ENCODE assay signal across 9 mouse cellular contexts in the genomic region with DNA sequence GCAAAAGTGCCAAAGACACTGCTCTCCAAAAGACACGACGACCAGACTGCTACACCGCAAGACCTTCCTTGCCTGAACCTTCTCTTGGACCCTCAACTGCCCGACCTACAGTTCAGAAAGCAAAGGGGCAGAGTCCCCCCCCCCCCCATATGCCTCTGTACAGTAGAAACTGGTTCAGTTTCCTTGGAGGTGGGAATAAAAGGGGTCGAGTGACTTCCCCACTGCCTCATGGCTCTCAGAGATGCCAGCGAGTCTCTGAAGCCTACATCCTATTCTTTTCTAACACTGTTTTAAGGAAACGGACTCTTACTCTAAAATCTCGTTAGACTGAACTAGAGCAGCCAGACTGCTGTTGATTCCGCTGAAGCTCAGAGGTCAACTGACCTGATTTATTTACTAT. TPM values are rescaled to one million over a fixed set of nuclear protein-coding genes. Genes with fewer than 3 reads are reported as not detected.
DNase-seq lines count a peak whose midpoint lies in the region; ATAC-seq and TF ChIP-seq lines count a peak whose summit lies in the region.
"Had no signal": no experiment of that assay in that cellular context is flagged by ENCODE, and none has a peak within 500 bp of the region (broad histone marks: within the 10 kb centered on the region; RNA-seq: fewer than 3 reads in every experiment).

No protein-coding gene starts in this region.

- no peak overlapping the region for H3K9ac ChIP-seq in embryonic facial prominence, embryonic 12.5 days
- no peak overlapping the region for H3K9ac ChIP-seq in hindbrain, postnatal 0 days (replicated peaks; ENCODE audit: low read length)
- no peak overlapping the region for H3K9ac ChIP-seq in midbrain, embryonic 15.5 days

- H3K4me3 ChIP-seq in kidney, adult 2 months (ENCODE audit: insufficient read depth, low read depth, low read length), result 0 out of 2 replicates have a peak overlapping the region, but pooled peaks have one; percentile 60
- peak overlapping the region; percentile 42 for H3K4me3 ChIP-seq in embryonic facial prominence, embryonic 12.5 days
- peak overlapping the region; percentile 45; the same call in 1 of the 2 replicates for H3K4me3 ChIP-seq in hindbrain, postnatal 0 days (ENCODE audit: low read length)
- H3K4me3 ChIP-seq in midbrain, embryonic 15.5 days, result peak overlapping the region; percentile 53; the same call in 1 of the 2 replicates

- no peak for ATAC-seq in embryonic facial prominence, embryonic 12.5 days (ENCODE audit: insufficient number of reproducible peaks, insufficient read depth, low FRiP score, low TSS enrichment)
- no peak for ATAC-seq in hindbrain, postnatal 0 days
- ATAC-seq in midbrain, embryonic 15.5 days (replicated peaks), result 0 out of 2 replicates have a peak, but pooled peaks have one; percentile 3

- H3K4me1 ChIP-seq in kidney, adult 2 months (ENCODE audit: control insufficient read depth, insufficient read depth, low read length), result peaks cover 5% of the 10 kb centered on the region; the same call in 1 of the 2 replicates
- H3K4me1 ChIP-seq in embryonic facial prominence, embryonic 12.5 days, result peaks cover 15% of the 10 kb centered on the region
- H3K4me1 ChIP-seq in hindbrain, postnatal 0 days (ENCODE audit: insufficient read depth, low read length), result peaks cover 7% of the 10 kb centered on the region
- H3K4me1 ChIP-seq in midbrain, embryonic 15.5 days, result peaks cover 17% of the 10 kb centered on the region

- WGBS in kidney, adult 2 months, result 35% methylated on average over 9 of the region's 9 CpGs
- WGBS in embryonic facial prominence, embryonic 12.5 days, result 37% methylated on average over 9 of the region's 9 CpGs
- WGBS in hindbrain, postnatal 0 days, result 42% methylated on average over 9 of the region's 9 CpGs
- WGBS in midbrain, embryonic 15.5 days, result 46% methylated on average over 9 of the region's 9 CpGs

- peak overlapping the region; percentile 62 for H3K4me2 ChIP-seq in embryonic facial prominence, embryonic 12.5 days (replicated peaks)
- peak overlapping the region; percentile 74 for H3K4me2 ChIP-seq in hindbrain, postnatal 0 days (ENCODE audit: low read depth, low read length)
- peak overlapping the region; percentile 98 for H3K4me2 ChIP-seq in midbrain, embryonic 15.5 days

- H3K36me3 ChIP-seq in kidney, adult 2 months (ENCODE audit: control insufficient read depth, insufficient read depth, low read length), result no peaks in the 10 kb centered on the region
- H3K36me3 ChIP-seq in embryonic facial prominence, embryonic 12.5 days, result no peaks in the 10 kb centered on the region
- no peaks in the 10 kb centered on the region for H3K36me3 ChIP-seq in hindbrain, postnatal 0 days (ENCODE audit: insufficient read depth, low read length)
- no peaks in the 10 kb centered on the region for H3K36me3 ChIP-seq in midbrain, embryonic 15.5 days (replicated peaks)
- H3K36me3 ChIP-seq: G1E had no signal

- TF ChIP-seq POLR2A in kidney, adult 2 months (IDR thresholded peaks at IDR 0.05; ENCODE audit: low read depth, low read length), result no peak

- no peak for DNase-seq in kidney, adult 2 months
- DNase-seq in kidney, postnatal 10 days, result no peak
- no peak for DNase-seq in hindbrain, postnatal 0 days (ENCODE audit: low spot score)
- no peak for DNase-seq in urinary bladder, postnatal 25 days (ENCODE audit: low spot score)
- DNase-seq in T-cell, adult 2 months (ENCODE audit: low spot score), result no peak
- DNase-seq in kidney, postnatal 4 days, result no peak

- no peaks in the 10 kb centered on the region for H3K27me3 ChIP-seq in kidney, adult 2 months (replicated peaks; ENCODE audit: control insufficient read depth, insufficient read depth, low read length)
- 0 out of 2 replicates have a peak, but pooled peaks cover 8% of the 10 kb centered on the region for H3K27me3 ChIP-seq in embryonic facial prominence, embryonic 12.5 days
- H3K27me3 ChIP-seq in hindbrain, postnatal 0 days (ENCODE audit: insufficient read depth, low read length), result no peaks in the 10 kb centered on the region
- H3K27me3 ChIP-seq in midbrain, embryonic 15.5 days (replicated peaks), result peaks cover 12% of the 10 kb centered on the region; the same call in 1 of the 2 replicates

- H3K27ac ChIP-seq in kidney, adult 2 months (ENCODE audit: insufficient read depth, low read depth, low read length), result no peak overlapping the region
- H3K27ac ChIP-seq in embryonic facial prominence, embryonic 12.5 days, result peak overlapping the region; percentile 94
- H3K27ac ChIP-seq in hindbrain, postnatal 0 days, result no peak overlapping the region
- no peak overlapping the region for H3K27ac ChIP-seq in midbrain, embryonic 15.5 days

- no peaks in the 10 kb centered on the region for H3K9me3 ChIP-seq in embryonic facial prominence, embryonic 12.5 days
- H3K9me3 ChIP-seq in hindbrain, postnatal 0 days (ENCODE audit: low read length), result no peaks in the 10 kb centered on the region
- no peaks in the 10 kb centered on the region for H3K9me3 ChIP-seq in midbrain, embryonic 15.5 days
- H3K9me3 ChIP-seq: G1E had no signal

- no peak for TF ChIP-seq CTCF in kidney, adult 2 months (conservative IDR thresholded peaks at IDR 0.05; ENCODE audit: insufficient read depth, insufficient read length, low read depth, low read length)
- no peak for TF ChIP-seq CTCF in hindbrain, postnatal 0 days (IDR thresholded peaks at IDR 0.05; ENCODE audit: low read depth)

RNA-seq across cellular contexts. Expression of a gene that starts 0.7 kb away (rescaled TPM):
- 302 and 308 TPM in 2 replicates for polyA plus RNA-seq in kidney, adult 2 months (2012; rRNA removed)
- polyA plus RNA-seq in embryonic facial prominence, embryonic 12.5 days (2016; fragmentation: Nextera tagmentation; extraction: Ambion mirVana), result 63.4 and 75.9 TPM in 2 replicates
- 7.8 and 16.8 TPM in 2 replicates for total RNA-seq in hindbrain, postnatal 0 days (2014; rRNA removed)
- polyA plus RNA-seq in hindbrain, postnatal 0 days (2015; fragmentation: Nextera tagmentation; extraction: Ambion mirVana), result 21.8 and 23.5 TPM in 2 replicates
- polyA plus RNA-seq in midbrain, embryonic 15.5 days (2015; fragmentation: Nextera tagmentation; extraction: Ambion mirVana), result 10.1 and 11.6 TPM in 2 replicates
- polyA plus RNA-seq: G1E had no signal
